Mouse (Mus musculus) bone marrow macrophage, adult 2 months (primary cell): ENCODE measurements around the gene Memo1. TPM values are rescaled to one million over a fixed set of nuclear protein-coding genes. Genes with fewer than 3 reads are reported as not detected.
"Not testable (repeated sequence)": the region's sequence is repeated elsewhere in the genome, so short reads cannot be mapped to it uniquely, and the experiment has no call there.

Experiments used
- H3K27ac ChIP-seq: 2 replicates; pipeline ENCODE4 v1.5.1; 2012; ENCODE audit warnings: low read depth, low read length; ENCODE audit not compliant: insufficient read depth
- H3K4me1 ChIP-seq: 2 replicates; pipeline ENCODE4 v1.6.1; 2012; ENCODE audit warnings: low read length; ENCODE audit not compliant: control insufficient read depth, insufficient read depth
- H3K4me3 ChIP-seq: 2 replicates; pipeline ENCODE4 v1.5.1; 2012; ENCODE audit warnings: mild to moderate bottlenecking, low read length, moderate library complexity; ENCODE audit not compliant: insufficient read depth
- CTCF ChIP-seq: IDR thresholded peaks from 2 replicates; pipeline ENCODE4 v1.5.1; 2012; ENCODE audit warnings: low read depth, mild to moderate bottlenecking, low read length, moderate library complexity
- POLR2A ChIP-seq: IDR thresholded peaks from 2 replicates; pipeline ENCODE4 v1.6.1; 2012; ENCODE audit warnings: mild to moderate bottlenecking, low read depth, low read length, borderline replicate concordance
- polyA plus RNA-seq: library from polyadenylated mRNA; stranded (reverse); fragments of >200 nt; gene quantifications from 2 replicates; pipeline ENCODE4 v1.2.4, GENCODE M21; 2012; ENCODE audit not compliant: missing spikeins, insufficient read depth, insufficient read length

Gene Memo1
- polyA plus RNA-seq, 1 experiment: 38.4 TPM

GRCm38 (mm10) chr17:74194755-74195154, 100.6 kb downstream of the Memo1 start:
- H3K27ac ChIP-seq: no peak overlapping the region
- H3K4me3 ChIP-seq: no peak overlapping the region
- H3K4me1 ChIP-seq: peaks cover 8% of the 10 kb centered on the region
- TF ChIP-seq POLR2A: no peak
- no peak for TF ChIP-seq CTCF

DNA sequence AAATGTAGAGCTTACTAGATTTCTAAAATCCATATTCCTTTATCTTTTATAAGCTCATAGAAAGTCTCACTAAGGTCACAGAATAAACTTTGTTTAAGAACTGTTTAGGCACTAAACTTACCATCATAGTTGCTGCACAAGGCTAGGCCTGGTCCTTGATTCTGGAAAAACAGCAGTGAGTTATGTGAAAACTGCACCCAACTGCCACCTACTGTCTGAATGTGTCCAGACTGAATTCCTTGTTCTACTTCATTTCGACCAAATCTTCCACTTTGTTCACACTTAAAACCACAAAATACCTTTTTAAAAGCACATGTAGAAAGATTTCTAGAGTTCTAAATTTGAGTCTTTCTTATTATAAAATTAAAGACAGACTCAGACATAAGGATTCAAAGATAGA, 101.9 kb downstream of the Memo1 start:
- H3K4me1 ChIP-seq: peaks cover 8% of the 10 kb centered on the region
- H3K27ac ChIP-seq: no peak overlapping the region

DNA sequence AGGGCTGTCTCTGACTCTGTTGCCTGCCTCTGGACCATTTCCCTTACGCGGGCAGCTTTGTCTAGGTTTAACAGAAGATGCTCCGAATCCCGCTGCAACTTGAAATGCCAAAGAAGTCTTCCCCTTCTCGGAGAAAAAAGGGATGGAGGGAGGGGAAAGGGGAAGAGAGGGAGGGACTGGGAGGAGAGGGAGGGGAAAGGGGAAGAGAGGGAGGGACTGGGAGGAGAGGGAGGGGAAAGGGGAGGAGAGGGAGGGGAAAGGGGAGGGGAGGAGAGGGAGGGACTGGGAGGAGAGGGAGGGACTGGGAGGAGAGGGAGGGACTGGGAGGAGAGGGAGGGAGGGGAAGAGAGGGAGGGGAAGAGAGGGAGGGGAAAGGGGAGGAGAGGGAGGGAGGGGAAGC, 103.9 kb downstream of the Memo1 start:
- peaks cover 12% of the 10 kb centered on the region for H3K4me1 ChIP-seq
- H3K27ac ChIP-seq: no peak overlapping the region
- no peak overlapping the region for H3K4me3 ChIP-seq
- no peak for TF ChIP-seq CTCF
- no peak for TF ChIP-seq POLR2A

More for the DNA sequence above, 101.9 kb downstream of the Memo1 start:
- no peak overlapping the region for H3K4me3 ChIP-seq
- TF ChIP-seq POLR2A: no peak
- no peak for TF ChIP-seq CTCF

- Histone ChIP-seq H3K4me1 (peaks cover 12% of the 10 kb centered on the region), H3K27ac (no peak overlapping the region), H3K4me3 (no peak overlapping the region)
- no peak for TF ChIP-seq POLR2A
- TF ChIP-seq CTCF: no peak
These were observed 109.1 kb downstream of the Memo1 start for GRCm38 (mm10) chr17:74186197-74186596.

- H3K4me1 ChIP-seq: peaks cover 12% of the 10 kb centered on the region
- TF ChIP-seq POLR2A: no peak
- no peak for TF ChIP-seq CTCF
- no peak overlapping the region for H3K4me3 ChIP-seq
- H3K27ac ChIP-seq: no peak overlapping the region
These were observed 110.6 kb downstream of the Memo1 start for GRCm38 (mm10) chr17:74184739-74185138.

DNA sequence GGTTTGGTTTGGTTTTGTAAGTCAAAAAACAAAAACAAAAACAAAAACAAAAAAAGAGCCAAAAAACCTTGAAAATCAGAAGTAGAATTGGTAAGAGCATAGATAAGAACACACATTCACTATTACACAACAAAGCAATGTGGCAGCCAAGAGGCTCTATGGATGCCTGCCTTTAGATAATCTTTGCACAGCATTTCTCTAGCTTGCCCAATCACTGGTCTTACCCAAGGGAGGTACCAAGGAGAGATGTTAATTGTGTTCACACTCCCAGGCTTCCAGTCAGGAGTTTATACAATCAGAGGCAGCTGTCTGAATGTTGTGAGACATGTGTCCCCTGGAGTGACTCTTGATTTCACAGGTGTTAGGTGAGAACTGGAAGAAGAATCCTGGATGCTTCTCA, 114.4 kb downstream of the Memo1 start:
- Histone ChIP-seq H3K27ac (no peak overlapping the region), H3K4me3 (no peak overlapping the region), H3K4me1 (no peaks in the 10 kb centered on the region)
- no peak for TF ChIP-seq CTCF
- TF ChIP-seq POLR2A: no peak

DNA sequence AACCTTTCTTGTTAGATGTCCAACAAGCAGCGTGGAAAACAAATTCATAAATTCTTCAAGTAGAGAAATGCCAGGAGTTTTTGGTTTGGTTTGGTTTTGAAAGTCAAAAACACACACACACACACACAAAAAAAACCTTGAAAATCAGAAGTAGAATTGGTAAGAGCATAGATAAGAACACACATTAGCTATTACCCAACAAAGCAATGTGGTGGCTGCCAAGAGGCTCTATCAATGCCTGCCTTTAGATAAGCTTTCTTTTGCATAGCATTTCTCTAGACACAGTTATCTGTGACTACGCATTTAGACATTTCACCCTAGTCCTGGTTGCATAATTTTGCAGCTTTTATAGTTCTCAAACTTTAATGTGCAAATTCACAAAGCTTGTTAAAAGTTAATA, 115.7 kb downstream of the Memo1 start:
- H3K4me3 ChIP-seq, H3K27ac ChIP-seq, H3K4me1 ChIP-seq: not testable (repeated sequence)

- H3K4me1 ChIP-seq: no peaks in the 10 kb centered on the region
- TF ChIP-seq CTCF (no peak), POLR2A (no peak)
- H3K27ac ChIP-seq: no peak overlapping the region
- no peak overlapping the region for H3K4me3 ChIP-seq
These were observed 121.6 kb downstream of the Memo1 start for GRCm38 (mm10) chr17:74173726-74174125.

- TF ChIP-seq POLR2A (no peak), CTCF (no peak)
- H3K4me3 ChIP-seq: no peak overlapping the region
- H3K27ac ChIP-seq: no peak overlapping the region
- H3K4me1 ChIP-seq: no peaks in the 10 kb centered on the region
These were observed 122.5 kb downstream of the Memo1 start for GRCm38 (mm10) chr17:74172834-74173233.

DNA sequence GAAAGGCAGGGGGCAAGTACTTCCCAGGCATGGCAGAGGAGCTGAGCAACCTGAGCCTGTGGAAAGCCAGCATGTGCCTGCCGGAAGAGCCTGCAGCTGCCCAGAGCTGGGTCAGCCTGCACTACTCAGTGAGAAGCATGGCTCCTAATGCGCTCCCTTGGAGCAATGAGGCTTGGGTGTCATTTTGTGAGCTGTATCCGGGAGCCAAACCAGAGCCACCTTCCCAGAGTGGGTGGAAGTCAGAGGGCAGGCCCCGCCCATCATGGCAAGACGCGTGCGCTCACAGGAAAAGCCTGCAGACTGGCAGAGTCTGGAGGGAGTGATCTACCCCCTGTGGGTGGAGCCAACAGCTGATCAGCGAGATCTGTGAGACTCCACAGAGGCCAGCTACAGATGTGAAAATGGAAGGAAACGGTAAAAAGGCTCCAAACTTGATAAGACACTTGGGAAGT, 135.9 kb downstream of the Memo1 start:
- no peaks in the 10 kb centered on the region for H3K4me1 ChIP-seq
- H3K4me3 ChIP-seq: peak overlapping the region; percentile 50

DNA sequence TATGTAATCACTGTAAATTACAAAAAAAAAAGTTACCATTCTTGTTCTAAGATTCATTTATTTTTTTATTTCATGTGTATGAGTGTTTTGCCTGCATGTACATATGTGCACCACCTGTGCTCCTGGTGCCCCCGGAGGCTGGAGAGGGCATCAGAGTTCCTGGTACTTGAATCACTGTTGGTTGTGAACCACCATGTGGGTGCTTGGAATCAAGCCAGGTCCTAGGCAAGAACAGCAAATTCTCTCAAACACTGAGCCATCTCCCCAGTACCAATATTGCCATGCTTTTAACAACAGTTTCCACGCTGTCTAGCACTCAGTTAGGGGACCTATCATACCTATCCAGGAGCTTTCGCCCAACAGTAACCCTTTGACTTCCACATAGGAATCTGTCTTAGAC, 137.2 kb downstream of the Memo1 start:
- H3K27ac ChIP-seq: no peak overlapping the region
- H3K4me1 ChIP-seq: no peaks in the 10 kb centered on the region
- TF ChIP-seq CTCF (no peak), POLR2A (no peak)
- H3K4me3 ChIP-seq: no peak overlapping the region

More for the DNA sequence above, 135.9 kb downstream of the Memo1 start:
- no peak overlapping the region for H3K27ac ChIP-seq
- no peak for TF ChIP-seq POLR2A
- TF ChIP-seq CTCF: no peak

Other genes with a start within 250 kb of the Memo1 start
- gene Srd5a2, start 247.6 kb downstream of the Memo1 start, polyA plus RNA-seq: not detected in 2 replicates
- 60.1 and 60.9 TPM in 2 replicates for gene Dpy30, start 28.4 kb upstream of the Memo1 start, polyA plus RNA-seq
- gene Spast, start 43.5 kb upstream of the Memo1 start, polyA plus RNA-seq: 24.0 and 26.9 TPM in 2 replicates
- 22.5 and 24.2 TPM in 2 replicates for gene Slc30a6, start 100.1 kb upstream of the Memo1 start, polyA plus RNA-seq
- gene Nlrc4, start 163.6 kb upstream of the Memo1 start, polyA plus RNA-seq: 14.5 and 15.9 TPM in 2 replicates
- gene Yipf4, start 194.0 kb upstream of the Memo1 start, polyA plus RNA-seq: 89.8 and 99.4 TPM in 2 replicates
- 61.4 and 73.1 TPM in 2 replicates for gene Birc6, start 232.8 kb upstream of the Memo1 start, polyA plus RNA-seq